Mouse (Mus musculus): ENCODE measurements around the gene Klhdc8b. TPM values are rescaled to one million over a fixed set of nuclear protein-coding genes. Genes with fewer than 3 reads are reported as not detected.

Klhdc8b gene
- polyA plus RNA-seq, 1 experiment from 2014 or later, result 36.2 TPM

DNA sequence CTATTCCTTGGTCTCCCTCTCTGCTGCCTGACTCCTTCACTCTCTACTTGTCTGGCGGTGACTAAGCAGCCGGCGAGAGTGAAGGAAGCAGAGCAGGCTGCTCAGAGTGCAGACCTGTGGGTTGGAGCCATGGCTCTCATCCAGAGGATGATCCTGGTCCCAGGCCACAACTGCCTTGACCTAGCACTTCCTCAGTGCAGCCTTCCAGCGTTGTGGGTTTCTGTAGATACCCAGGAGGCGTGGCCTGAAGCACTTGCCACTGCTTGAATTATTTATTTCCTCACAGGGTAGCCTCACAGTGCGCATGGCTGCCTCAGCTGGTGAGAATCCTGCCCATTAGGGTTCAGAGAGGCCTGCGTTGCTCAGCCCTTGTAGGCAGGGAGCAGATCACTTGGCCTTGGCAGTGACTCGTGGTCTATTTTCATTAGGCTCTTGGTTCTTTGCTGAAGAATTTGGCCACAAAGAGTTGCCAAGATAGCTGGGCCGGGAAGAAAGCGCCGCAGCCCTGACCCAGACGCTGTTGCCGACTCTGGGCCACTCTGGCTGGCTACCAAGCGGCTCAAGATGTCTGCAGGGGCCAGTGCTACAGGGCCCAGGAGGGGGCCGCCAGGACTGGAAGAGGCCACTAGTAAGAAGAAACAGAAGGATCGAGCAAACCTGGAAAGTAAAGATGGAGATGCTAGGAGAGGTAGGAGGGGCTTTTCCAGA lies 30.8 kb upstream of the Klhdc8b start:
- no peak overlapping the region; the same call in 1 of the 2 replicates for H3K9ac ChIP-seq (ENCODE audit: low read length)
- H3K9me3 ChIP-seq (ENCODE audit: control insufficient read depth, low read length), result no peaks in the 10 kb centered on the region
- peaks cover 42% of the 10 kb centered on the region for H3K36me3 ChIP-seq (ENCODE audit: control insufficient read depth, insufficient read depth, low read length)
- 91% methylated on average over 16 of the region's 16 CpGs for WGBS
- H3K4me2 ChIP-seq, result peak overlapping the region; percentile 68
- H3K27ac ChIP-seq (ENCODE audit: low read depth, low read length), result no peak overlapping the region
- H3K4me3 ChIP-seq (ENCODE audit: low read depth, low read length), result peak overlapping the region; percentile 99; the same call in 1 of the 2 replicates
- ATAC-seq (ENCODE audit: low FRiP score), result no peak
- no peak for DNase-seq (ENCODE audit: low spot score, missing footprints)
- H3K4me1 ChIP-seq (ENCODE audit: control insufficient read depth, insufficient read depth, low read length), result peaks cover 15% of the 10 kb centered on the region
- no peaks in the 10 kb centered on the region for H3K27me3 ChIP-seq (ENCODE audit: control insufficient read depth, insufficient read depth, low read length)

DNA sequence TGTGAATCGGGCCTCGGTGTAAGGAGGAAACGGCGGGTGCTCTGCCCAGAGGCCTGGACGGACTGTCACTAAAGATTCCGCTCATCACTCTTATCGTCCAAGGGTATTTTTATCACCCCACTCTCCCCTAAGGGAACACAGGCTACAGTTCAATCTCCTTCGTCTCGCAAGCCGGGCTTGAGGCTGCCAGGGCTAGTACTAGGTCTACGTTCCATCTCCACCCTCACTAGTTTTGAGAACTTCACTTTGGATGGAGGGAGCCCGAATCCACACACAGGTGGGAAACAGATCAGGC lies 29.9 kb upstream of the Klhdc8b start:
- H3K4me3 ChIP-seq (ENCODE audit: low read depth, low read length), result peak overlapping the region; percentile 99
- peaks cover 15% of the 10 kb centered on the region for H3K4me1 ChIP-seq (ENCODE audit: control insufficient read depth, insufficient read depth, low read length)
- peaks cover 36% of the 10 kb centered on the region for H3K36me3 ChIP-seq (ENCODE audit: control insufficient read depth, insufficient read depth, low read length)
- peak overlapping the region; percentile 94 for H3K9ac ChIP-seq (ENCODE audit: low read length)
- peak overlapping the region; percentile 92 for H3K27ac ChIP-seq (ENCODE audit: low read depth, low read length)
- DNase-seq (ENCODE audit: low spot score, missing footprints) (peak; percentile 91), ATAC-seq (ENCODE audit: low FRiP score) (no peak)
- no peaks in the 10 kb centered on the region for H3K9me3 ChIP-seq (ENCODE audit: control insufficient read depth, low read length)
- 12% methylated on average over 12 of the region's 12 CpGs for WGBS
- peak overlapping the region; percentile 68 for H3K4me2 ChIP-seq
- H3K27me3 ChIP-seq (ENCODE audit: control insufficient read depth, insufficient read depth, low read length), result no peaks in the 10 kb centered on the region

DNA sequence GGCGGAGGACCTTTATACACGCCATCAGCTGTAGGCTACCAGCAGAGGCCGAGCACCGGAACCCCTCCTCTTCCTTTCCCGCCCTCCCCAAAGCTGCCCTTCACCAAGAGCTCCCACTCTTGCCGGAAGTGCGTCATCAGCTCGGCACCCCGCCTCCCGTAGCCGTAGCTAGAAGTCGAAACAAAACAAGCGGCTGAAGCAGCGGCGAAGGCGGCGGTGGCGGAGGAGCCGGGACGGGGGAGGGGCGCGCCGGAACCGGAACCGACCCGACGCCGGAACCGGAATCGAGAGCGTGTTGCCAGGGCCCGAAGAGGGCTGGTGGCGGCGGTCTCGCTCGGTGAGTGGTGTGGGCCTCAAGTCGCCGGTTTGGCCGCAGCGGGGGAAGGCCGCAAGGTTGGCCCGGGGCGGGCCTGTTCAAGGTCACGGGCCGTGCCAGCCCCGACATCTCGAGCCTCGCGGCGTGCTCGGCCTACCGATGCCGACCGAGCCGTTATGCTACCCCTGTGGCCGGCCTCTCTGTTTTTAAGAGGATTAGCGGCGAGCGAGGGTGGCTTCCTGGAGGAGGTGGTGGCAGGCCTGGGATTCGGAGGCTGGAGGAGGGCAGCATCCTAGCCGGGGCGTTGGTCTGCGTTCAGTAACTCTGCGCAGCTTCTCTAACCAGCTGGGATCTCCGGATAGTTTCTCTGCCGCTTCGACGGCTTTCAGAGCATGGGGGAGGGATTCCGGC lies 29.3 kb upstream of the Klhdc8b start, which contains the start of gene Usp19:
Usp19 (plus strand) TSS at position 44 of the 727 bp plus-strand sequence.
- Histone ChIP-seq H3K9ac (ENCODE audit: low read length) (peak within 1 kb of the TSS; percentile 94), H3K4me3 (ENCODE audit: low read depth, low read length) (peak within 1 kb of the TSS; percentile 99), H3K4me1 (ENCODE audit: control insufficient read depth, insufficient read depth, low read length) (peaks cover 15% of the 10 kb centered on the region), H3K4me2 (peak within 1 kb of the TSS; percentile 68), H3K27me3 (ENCODE audit: control insufficient read depth, insufficient read depth, low read length) (no peaks in the 10 kb centered on the region), H3K9me3 (ENCODE audit: control insufficient read depth, low read length) (no peaks in the 10 kb centered on the region), H3K36me3 (ENCODE audit: control insufficient read depth, insufficient read depth, low read length) (peaks cover 32% of the 10 kb centered on the region), H3K27ac (ENCODE audit: low read depth, low read length) (peak within 1 kb of the TSS; percentile 92)
- peak; percentile 99 for DNase-seq (ENCODE audit: low spot score, missing footprints)
- WGBS, result under 1% methylated on average over 69 of the region's 69 CpGs
- ATAC-seq (ENCODE audit: low FRiP score), result peak; percentile 95

DNA sequence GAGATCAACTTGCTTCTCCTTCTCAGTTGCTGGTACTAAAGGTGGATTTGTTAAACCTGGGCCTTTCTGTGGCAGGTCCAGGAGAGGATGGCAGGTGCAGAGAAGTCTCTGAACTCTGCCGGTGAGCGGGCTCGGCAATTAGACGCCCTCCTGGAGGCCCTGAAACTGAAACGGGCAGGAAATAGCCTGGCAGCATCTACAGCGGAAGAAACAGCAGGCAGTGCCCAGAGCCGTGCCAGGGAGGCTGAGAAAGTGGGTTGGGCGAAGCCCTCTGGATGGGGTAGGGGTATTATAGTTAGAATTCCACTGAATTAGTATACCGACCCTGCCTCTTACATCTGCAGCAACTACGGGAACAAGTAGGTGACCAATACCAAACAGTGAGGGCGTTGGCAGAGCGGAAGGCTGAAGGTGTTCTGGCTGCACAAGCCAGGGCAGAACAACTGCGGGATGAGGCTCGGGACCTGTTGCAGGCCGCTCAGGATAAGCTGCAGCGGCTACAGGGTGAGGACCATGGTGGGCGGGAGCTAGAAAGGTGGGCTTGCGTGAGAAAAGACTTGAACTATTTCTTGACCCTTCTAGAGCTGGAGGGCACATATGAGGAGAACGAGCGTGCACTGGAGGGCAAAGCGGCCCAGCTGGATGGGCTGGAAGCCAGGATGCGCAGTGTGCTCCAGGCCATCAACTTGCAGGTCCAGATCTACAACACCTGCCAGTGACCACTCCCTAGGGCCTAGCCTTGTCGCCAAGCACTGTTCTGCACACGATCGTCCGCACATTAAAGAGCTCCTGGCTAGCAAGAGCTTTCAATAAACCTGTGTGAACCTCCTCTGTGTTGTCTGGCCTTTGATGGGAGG lies 28.5 kb upstream of the Klhdc8b start:
- peak overlapping the region; percentile 92 for H3K27ac ChIP-seq (ENCODE audit: low read depth, low read length)
- H3K4me2 ChIP-seq, result peak overlapping the region; percentile 68
- H3K9me3 ChIP-seq (ENCODE audit: control insufficient read depth, low read length), result no peaks in the 10 kb centered on the region
- DNase-seq (ENCODE audit: low spot score, missing footprints), result peak; percentile 41
- H3K36me3 ChIP-seq (ENCODE audit: control insufficient read depth, insufficient read depth, low read length), result peaks cover 29% of the 10 kb centered on the region
- peaks cover 15% of the 10 kb centered on the region for H3K4me1 ChIP-seq (ENCODE audit: control insufficient read depth, insufficient read depth, low read length)
- peak overlapping the region; percentile 99 for H3K4me3 ChIP-seq (ENCODE audit: low read depth, low read length)
- H3K9ac ChIP-seq (ENCODE audit: low read length), result peak overlapping the region; percentile 94
- peak; percentile 25; the same call in 1 of the 2 replicates for ATAC-seq (ENCODE audit: low FRiP score)
- H3K27me3 ChIP-seq (ENCODE audit: control insufficient read depth, insufficient read depth, low read length), result no peaks in the 10 kb centered on the region
- WGBS, result 72% methylated on average over 26 of the region's 26 CpGs

DNA sequence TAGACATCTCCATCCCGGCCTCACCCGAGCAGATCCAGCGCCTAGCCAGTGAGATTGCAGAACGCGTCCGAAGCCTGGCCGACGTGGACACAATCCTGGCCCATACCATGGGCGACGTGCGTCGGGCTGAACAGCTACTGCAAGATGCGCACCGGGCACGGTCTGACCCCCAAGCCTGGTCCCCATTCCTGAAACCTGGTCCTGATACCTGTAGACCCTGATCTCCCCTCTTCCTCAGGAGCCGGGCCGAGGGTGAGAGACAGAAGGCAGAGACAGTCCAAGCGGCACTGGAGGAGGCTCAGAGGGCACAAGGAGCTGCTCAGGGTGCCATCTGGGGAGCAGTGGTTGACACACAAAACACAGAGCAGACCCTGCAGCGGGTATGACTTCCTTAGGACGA lies 27.8 kb upstream of the Klhdc8b start:
- DNase-seq (ENCODE audit: low spot score, missing footprints) (peak; percentile 57), ATAC-seq (ENCODE audit: low FRiP score) (no peak)
- Histone ChIP-seq H3K36me3 (ENCODE audit: control insufficient read depth, insufficient read depth, low read length) (peaks cover 22% of the 10 kb centered on the region), H3K9me3 (ENCODE audit: control insufficient read depth, low read length) (no peaks in the 10 kb centered on the region), H3K27me3 (ENCODE audit: control insufficient read depth, insufficient read depth, low read length) (no peaks in the 10 kb centered on the region), H3K27ac (ENCODE audit: low read depth, low read length) (no peak overlapping the region), H3K9ac (ENCODE audit: low read length) (no peak overlapping the region), H3K4me2 (no peak overlapping the region), H3K4me1 (ENCODE audit: control insufficient read depth, insufficient read depth, low read length) (peaks cover 15% of the 10 kb centered on the region), H3K4me3 (ENCODE audit: low read depth, low read length) (no peak overlapping the region)
- WGBS, result 97% methylated on average over 20 of the region's 20 CpGs

DNA sequence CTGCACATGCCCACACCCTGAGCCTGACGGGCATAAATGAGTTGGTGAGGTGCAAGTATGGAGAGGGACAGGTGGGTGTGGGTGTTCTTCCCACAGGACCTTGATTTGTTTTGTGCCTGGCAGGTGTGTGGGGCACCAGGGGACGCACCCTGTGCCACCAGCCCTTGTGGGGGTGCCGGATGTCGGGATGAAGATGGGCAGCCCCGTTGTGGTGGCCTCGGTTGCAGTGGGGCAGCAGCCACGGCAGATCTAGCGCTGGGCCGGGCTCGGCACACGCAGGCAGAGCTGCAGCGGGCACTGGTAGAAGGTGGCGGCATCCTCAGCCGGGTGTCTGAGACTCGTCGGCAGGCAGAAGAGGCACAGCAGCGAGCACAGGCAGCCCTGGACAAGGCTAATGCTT lies 27.0 kb upstream of the Klhdc8b start:
- Histone ChIP-seq H3K4me1 (ENCODE audit: control insufficient read depth, insufficient read depth, low read length) (peaks cover 15% of the 10 kb centered on the region), H3K4me2 (no peak overlapping the region), H3K27me3 (ENCODE audit: control insufficient read depth, insufficient read depth, low read length) (no peaks in the 10 kb centered on the region), H3K27ac (ENCODE audit: low read depth, low read length) (no peak overlapping the region), H3K36me3 (ENCODE audit: control insufficient read depth, insufficient read depth, low read length) (peaks cover 15% of the 10 kb centered on the region), H3K4me3 (ENCODE audit: low read depth, low read length) (no peak overlapping the region), H3K9ac (ENCODE audit: low read length) (no peak overlapping the region), H3K9me3 (ENCODE audit: control insufficient read depth, low read length) (no peaks in the 10 kb centered on the region)
- ATAC-seq (ENCODE audit: low FRiP score) (no peak), DNase-seq (ENCODE audit: low spot score, missing footprints) (peak; percentile 21)
- 95% methylated on average over 17 of the region's 17 CpGs for WGBS

DNA sequence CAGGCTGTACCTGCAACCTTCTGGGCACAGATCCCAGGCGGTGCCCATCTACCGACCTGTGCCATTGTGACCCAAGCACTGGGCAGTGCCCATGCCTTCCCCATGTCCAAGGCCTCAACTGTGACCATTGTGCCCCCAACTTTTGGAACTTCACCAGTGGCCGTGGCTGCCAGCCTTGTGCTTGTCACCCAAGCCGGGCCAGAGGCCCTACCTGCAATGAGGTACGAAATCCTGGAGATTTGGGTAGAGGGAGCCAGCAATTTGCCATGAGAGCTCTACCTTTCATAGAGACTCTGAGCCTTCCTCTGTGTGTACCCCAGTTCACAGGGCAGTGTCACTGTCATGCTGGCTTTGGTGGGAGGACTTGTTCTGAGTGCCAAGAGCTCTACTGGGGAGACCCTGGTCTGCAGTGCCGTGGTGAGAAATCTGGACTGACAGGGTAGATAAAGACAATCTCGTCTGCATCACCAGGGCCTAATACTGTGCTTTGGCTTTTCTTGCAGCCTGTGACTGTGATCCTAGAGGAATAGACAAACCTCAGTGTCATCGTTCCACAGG lies 25.7 kb upstream of the Klhdc8b start:
- Histone ChIP-seq H3K27ac (ENCODE audit: low read depth, low read length) (no peak overlapping the region), H3K4me2 (no peak overlapping the region), H3K36me3 (ENCODE audit: control insufficient read depth, insufficient read depth, low read length) (peaks cover 13% of the 10 kb centered on the region), H3K9me3 (ENCODE audit: control insufficient read depth, low read length) (no peaks in the 10 kb centered on the region), H3K4me1 (ENCODE audit: control insufficient read depth, insufficient read depth, low read length) (peaks cover 13% of the 10 kb centered on the region), H3K27me3 (ENCODE audit: control insufficient read depth, insufficient read depth, low read length) (no peaks in the 10 kb centered on the region), H3K4me3 (ENCODE audit: low read depth, low read length) (no peak overlapping the region), H3K9ac (ENCODE audit: low read length) (no peak overlapping the region)
- DNase-seq (ENCODE audit: low spot score, missing footprints), result peak; percentile 61
- WGBS, result 91% methylated on average over 8 of the region's 8 CpGs
- no peak for ATAC-seq (ENCODE audit: low FRiP score)

DNA sequence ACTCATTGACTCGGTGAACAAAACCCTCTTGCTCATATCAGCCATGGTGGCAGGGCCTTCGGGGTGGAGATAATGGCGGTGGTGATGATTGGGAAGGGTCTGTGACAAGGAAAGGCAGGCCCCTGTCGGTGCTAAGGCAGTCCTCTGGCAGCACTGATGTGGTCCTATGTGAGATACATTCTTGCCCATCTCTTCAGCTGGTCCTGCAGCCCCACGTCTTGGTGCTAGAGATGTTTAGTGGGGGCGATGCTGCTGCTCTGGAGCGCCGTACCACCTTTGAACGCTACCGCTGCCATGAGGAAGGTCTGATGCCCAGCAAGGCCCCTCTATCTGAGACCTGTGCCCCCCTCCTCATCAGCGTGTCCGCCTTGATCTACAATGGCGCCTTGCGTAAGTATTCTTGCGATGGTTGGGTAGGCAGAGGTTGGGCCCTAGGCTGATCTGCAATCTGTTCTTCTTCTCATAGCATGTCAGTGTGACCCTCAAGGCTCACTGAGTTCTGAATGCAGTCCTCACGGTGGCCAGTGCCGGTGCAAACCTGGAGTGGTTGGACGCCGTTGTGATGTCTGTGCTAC lies 24.0 kb upstream of the Klhdc8b start:
- no peak overlapping the region for H3K9ac ChIP-seq (ENCODE audit: low read length)
- H3K9me3 ChIP-seq (ENCODE audit: control insufficient read depth, low read length), result no peaks in the 10 kb centered on the region
- H3K27ac ChIP-seq (ENCODE audit: low read depth, low read length), result no peak overlapping the region
- H3K4me1 ChIP-seq (ENCODE audit: control insufficient read depth, insufficient read depth, low read length), result peaks cover 8% of the 10 kb centered on the region; the same call in 1 of the 2 replicates
- no peaks in the 10 kb centered on the region for H3K27me3 ChIP-seq (ENCODE audit: control insufficient read depth, insufficient read depth, low read length)
- WGBS, result 95% methylated on average over 19 of the region's 19 CpGs
- no peak overlapping the region for H3K4me2 ChIP-seq
- ATAC-seq (ENCODE audit: low FRiP score) (no peak), DNase-seq (ENCODE audit: low spot score, missing footprints) (peak; percentile 17)
- H3K36me3 ChIP-seq (ENCODE audit: control insufficient read depth, insufficient read depth, low read length), result peaks cover 13% of the 10 kb centered on the region
- H3K4me3 ChIP-seq (ENCODE audit: low read depth, low read length), result no peak overlapping the region

Data from midbrain, embryonic 11.5 days (tissue).